Mouse (Mus musculus) adipose tissue, adult 10 weeks (tissue): Measurements from ENCODE around the gene Gsdmc3. TPM values are rescaled to one million over a fixed set of nuclear protein-coding genes. Genes with fewer than 3 reads are reported as not detected.

ENCODE experiments used
- polyA plus RNA-seq: library from polyadenylated mRNA; stranded (reverse); fragments of 350-450 nt; fragmentation: Illumina TruSeq; extraction: RNeasy Lipid Tissue Mini Kit (QIAGEN cat#74804); gene quantifications from one replicate; pipeline ENCODE4 v1.2.3, GENCODE M21; 2014; ENCODE audit warnings: low read depth, low replicate concordance

Gsdmc3 gene
- polyA plus RNA-seq, result not detected

GRCm38 (mm10) chr15:63878458-63878857 is at the start of gene Gsdmc3:
Gene Gsdmc3, minus strand, starts transcription at chr15:63878558.

DNA sequence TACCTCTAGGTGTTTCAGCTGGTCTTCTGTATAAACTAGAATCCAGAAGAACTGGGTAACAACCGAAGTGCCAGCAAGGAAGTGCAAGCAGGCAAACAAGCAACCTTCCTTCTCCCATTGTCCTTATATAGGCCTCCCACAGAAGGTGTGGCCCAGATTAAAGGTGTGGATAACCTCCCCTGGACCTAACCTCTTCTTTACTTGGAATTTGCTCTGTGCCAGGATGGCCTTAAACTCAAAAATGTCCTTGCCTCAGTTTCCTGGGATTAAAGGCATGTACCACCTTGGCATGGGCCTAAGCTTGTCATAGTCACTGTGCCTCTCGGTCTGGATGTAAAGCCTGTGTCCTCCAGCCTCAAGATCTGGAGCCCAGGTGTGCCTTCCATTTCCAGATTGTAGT is 33.8 kb upstream of the Gsdmc3 start, which contains the start of gene Gsdmc4:
TSS of gene Gsdmc4 (minus strand) at position 101 of the 400 bp plus-strand sequence.

Other genes starting within 250 kb of the Gsdmc3 start
- gene Gsdmc2, start 33.4 kb downstream of the Gsdmc3 start, polyA plus RNA-seq, result not detected
- not detected for gene Gsdmc4, start 33.7 kb upstream of the Gsdmc3 start, polyA plus RNA-seq
- gene Fam49b, start 181.9 kb upstream of the Gsdmc3 start, polyA plus RNA-seq, result 29.8 TPM